Mouse (Mus musculus) hematopoietic multipotent progenitor cell, adult 10-12 weeks (in vitro differentiated cells): ENCODE measurements around the gene Asic4. TPM values are rescaled to one million over a fixed set of nuclear protein-coding genes. Genes with fewer than 3 reads are reported as not detected.

Experiments used
- polyA plus RNA-seq: library from polyadenylated mRNA; stranded (reverse); fragments of >175 nt; gene quantifications from 2 replicates; pipeline ENCODE4 v1.2.3, GENCODE M21; 2012; ENCODE audit warnings: low replicate concordance

Gene Asic4
- polyA plus RNA-seq: not detected in 2 replicates

GRCm38 (mm10) chr1:75450314-75451005, at the start of gene Asic4:
Gene Asic4, plus strand, starts transcription at chr1:75450436.

DNA sequence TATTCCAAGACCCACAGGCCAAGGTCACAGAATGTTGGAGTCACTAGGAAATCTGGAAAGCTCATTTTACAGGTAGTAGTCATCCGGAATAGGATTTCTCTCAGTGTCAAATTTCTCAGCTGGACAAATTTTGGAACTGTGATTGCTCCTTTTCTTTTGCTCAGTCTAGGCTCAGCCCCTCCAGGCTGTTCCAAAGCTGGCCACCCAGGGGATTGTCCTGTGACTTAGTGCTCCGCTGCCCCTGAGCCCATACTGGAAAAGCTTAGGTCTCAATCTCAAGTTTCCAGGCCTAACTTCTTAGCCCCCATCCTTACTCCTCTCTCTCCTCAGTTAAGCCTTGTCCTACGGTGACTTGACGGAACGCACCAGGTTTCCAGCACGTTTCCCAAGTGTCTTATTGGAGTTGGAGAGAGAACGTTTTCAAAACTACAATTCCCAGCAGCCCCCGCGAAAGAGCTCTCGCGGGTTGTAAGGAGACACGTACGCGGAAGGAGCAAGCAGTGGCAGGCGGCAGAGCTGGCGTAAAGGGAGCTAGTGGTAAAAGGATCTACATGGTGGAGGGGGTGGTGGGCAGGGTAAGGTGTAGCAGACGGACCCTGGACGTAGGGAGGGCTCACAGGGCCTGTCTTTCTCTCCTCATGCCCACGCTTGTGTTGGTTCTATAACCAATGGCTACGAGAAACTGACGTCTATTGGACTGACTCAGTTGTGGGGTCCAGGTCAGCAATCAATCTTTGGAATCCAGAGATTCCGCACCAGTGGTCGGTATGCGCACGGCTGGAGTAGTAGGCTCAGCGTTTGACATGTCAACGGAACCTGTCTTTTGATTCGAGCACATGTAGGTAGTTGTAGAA, 14.5 kb upstream of the Asic4 start, which contains the start of gene Gmppa:
Gene Gmppa, plus strand, starts transcription at position 456 of the 854 bp plus-strand sequence.

DNA sequence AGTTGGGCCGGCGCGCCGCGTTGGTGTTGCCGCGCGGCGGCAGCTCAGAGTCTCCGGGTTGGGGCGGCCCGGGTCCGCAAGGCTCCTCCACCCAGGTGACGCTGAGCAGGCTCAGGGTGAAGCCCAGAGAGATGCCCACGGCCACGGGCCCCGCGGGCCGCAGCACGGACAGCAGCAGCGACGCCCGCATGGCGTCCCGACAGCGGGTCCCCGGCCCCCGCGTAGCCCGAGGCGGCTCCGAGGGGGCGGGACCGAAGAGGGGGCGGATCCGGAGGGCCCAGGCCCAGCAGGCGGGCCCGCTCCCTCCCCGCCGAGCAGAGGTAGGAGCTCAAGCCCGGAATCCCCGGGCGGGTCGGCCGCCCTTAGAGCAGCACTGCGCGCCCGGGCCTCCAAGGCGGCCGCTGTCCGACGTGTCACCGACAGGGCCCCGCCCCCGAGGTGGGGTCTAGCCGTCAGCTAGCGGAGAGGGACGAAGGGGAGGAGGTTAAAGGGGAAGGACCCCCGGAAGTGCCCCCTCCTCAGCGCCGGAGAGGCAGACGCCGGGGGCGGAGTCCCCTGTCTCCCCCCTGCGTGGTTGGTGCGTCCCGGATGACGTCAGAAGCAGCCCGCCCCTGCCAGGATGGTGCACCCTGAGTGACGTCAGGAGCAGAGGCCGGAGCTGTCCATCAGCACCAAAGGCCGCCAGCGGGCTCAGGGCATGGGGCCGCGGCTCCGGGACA, 28.8 kb downstream of the Asic4 start, which contains the start of the genes Chpf and Tmem198:
Gene Chpf, minus strand, starts transcription at position 392 of the 719 bp plus-strand sequence.
Gene Tmem198, plus strand, starts transcription at position 617 of the 719 bp plus-strand sequence.

DNA sequence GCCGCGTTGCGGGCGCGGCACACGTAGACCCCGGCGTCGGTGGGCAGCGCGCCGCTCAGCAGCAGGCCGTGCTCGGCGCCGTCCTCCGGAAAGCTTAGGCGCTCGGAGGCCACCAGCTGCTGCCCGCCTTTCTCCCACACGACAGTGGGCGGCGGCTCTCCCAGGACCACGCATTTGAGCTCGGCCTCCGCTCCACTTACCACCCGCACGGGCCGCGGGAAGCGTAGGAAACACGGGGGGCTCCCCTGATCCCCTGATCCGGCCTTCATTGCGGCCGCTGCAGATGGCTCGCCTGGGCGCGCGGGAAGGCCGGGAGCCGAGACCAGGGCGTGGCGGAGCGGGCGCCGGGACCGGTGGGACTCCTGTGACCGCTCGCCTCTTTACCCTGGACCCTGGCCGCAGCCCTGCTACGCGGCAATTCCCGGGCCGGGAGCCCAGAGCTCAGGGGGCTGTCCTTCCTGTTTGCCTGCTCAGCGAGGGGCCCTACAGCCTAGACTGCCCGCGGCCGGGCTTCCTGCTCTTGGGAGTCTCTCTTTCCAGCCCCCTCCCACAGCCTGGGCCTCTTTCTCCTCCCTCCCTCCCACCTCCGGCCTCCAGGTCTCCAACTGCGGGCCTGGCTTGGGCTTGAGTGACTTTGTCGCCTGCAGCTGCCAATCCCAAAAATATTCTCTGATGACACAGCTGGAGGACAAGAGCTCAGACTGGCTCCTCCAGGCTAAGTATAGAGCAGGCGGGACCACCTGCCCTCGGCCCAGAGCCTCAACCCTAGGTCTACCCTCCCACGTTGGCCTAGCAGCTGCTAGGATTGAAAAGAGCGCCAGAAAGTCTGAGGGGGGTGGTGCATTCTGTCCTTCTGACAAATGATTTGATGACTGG, 56.0 kb downstream of the Asic4 start, which contains the start of gene Obsl1:
Gene Obsl1, minus strand, starts transcription at position 497 of the 876 bp plus-strand sequence.

GRCm38 (mm10) chr1:75507006-75507405, 56.8 kb downstream of the Asic4 start, which contains the start of gene Inha:
Gene Inha, plus strand, starts transcription at chr1:75507077.

DNA sequence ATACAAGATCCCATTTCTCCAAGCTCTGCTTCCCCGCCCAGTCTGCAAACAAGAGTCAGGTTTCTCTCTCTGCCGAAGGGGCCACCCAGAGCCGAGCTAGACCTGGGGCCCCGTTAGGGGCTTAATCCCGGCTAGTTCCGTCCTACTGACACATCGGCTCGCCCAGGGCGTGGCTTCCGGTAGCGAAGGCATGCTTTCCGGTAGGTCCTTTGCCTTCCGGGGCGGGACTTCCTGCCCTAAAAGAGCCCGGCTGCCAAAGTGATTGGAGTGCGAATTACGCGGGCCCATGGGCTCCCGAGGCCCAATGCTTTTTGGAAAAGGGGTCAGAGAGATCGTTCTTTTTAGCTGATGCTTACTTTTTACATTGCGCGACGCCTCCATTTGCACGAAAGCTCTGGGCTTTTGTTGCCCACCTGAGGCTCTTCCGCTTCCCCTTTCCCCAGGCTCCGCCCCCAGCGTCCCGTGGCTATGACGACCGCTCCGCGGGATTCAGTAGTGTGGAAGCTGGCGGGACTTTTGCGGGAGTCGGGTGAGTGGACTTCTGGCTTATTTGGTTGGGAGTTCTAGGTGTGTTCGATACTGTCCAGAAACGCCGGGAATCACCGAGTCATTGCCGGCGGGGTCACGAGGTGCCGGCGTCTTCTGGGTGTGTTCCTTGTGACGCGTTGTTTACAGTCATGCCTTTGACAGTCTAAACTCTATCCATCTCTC, 71.2 kb downstream of the Asic4 start, which contains the start of gene Stk11ip:
Gene Stk11ip, plus strand, starts transcription at position 209 of the 711 bp plus-strand sequence.

Other genes with a start within 250 kb of the Asic4 start
- gene Glb1l, start 239.6 kb upstream of the Asic4 start, polyA plus RNA-seq: 0.58 and 0.97 TPM in 2 replicates
- gene Stk16, start 239.6 kb upstream of the Asic4 start, polyA plus RNA-seq: 61.2 and 158 TPM in 2 replicates
- 16.3 and 47.0 TPM in 2 replicates for gene Tuba4a, start 230.6 kb upstream of the Asic4 start, polyA plus RNA-seq
- 0.28 TPM in 1 of 2 replicates, not detected in the other for gene A630095N17Rik, start 218.3 kb upstream of the Asic4 start, polyA plus RNA-seq
- gene Dnajb2, start 214.0 kb upstream of the Asic4 start, polyA plus RNA-seq: 18.6 and 44.4 TPM in 2 replicates
- gene Ptprn, start 185.9 kb upstream of the Asic4 start, polyA plus RNA-seq: 0.25 and 0.55 TPM in 2 replicates
- not detected in 2 replicates for gene Resp18, start 172.0 kb upstream of the Asic4 start, polyA plus RNA-seq
- gene Dnpep, start 132.4 kb upstream of the Asic4 start, polyA plus RNA-seq: 31.1 and 62.9 TPM in 2 replicates
- 0.42 and 3.0 TPM in 2 replicates for gene Des, start 90.1 kb upstream of the Asic4 start, polyA plus RNA-seq
- 1.3 and 3.6 TPM in 2 replicates for gene Speg, start 75.1 kb upstream of the Asic4 start, polyA plus RNA-seq
- gene Gmppa, start 14.5 kb upstream of the Asic4 start, polyA plus RNA-seq: 112 and 181 TPM in 2 replicates
- 43.0 and 64.3 TPM in 2 replicates for gene Chpf, start 28.9 kb downstream of the Asic4 start, polyA plus RNA-seq
- gene Tmem198, start 29.1 kb downstream of the Asic4 start, polyA plus RNA-seq: 2.5 and 7.4 TPM in 2 replicates
- 0.13 and 0.53 TPM in 2 replicates for gene Obsl1, start 56.0 kb downstream of the Asic4 start, polyA plus RNA-seq
- gene Inha, start 56.6 kb downstream of the Asic4 start, polyA plus RNA-seq: 0.08 and 0.48 TPM in 2 replicates
- 126 and 243 TPM in 2 replicates for gene Stk11ip, start 71.1 kb downstream of the Asic4 start, polyA plus RNA-seq
- gene Slc4a3, start 95.8 kb downstream of the Asic4 start, polyA plus RNA-seq: 1.1 and 2.2 TPM in 2 replicates